Mouse (Mus musculus): ENCODE results near the gene Smyd3. TPM values are rescaled to one million over a fixed set of nuclear protein-coding genes. Genes with fewer than 3 reads are reported as not detected.
A peak's percentile ranks its signal among the peaks of the same experiment; 100 is the strongest.

Smyd3 gene
- polyA plus RNA-seq, 1 experiment from 2014 or later: 24.0 TPM

GRCm38 (mm10) chr1:179129995-179130394, 387.8 kb downstream of the Smyd3 start:
- Histone ChIP-seq H3K4me3 (ENCODE audit: low read depth, low read length) (no peak overlapping the region), H3K4me2 (replicated peaks; ENCODE audit: low read depth, low read length) (no peak overlapping the region), H3K9me3 (ENCODE audit: control insufficient read depth, low read depth, low read length) (peaks cover 8% of the 10 kb centered on the region; the same call in 1 of the 2 replicates), H3K27ac (ENCODE audit: low read length) (no peak overlapping the region), H3K36me3 (ENCODE audit: control insufficient read depth, insufficient read depth, low read length) (no peaks in the 10 kb centered on the region), H3K4me1 (ENCODE audit: control insufficient read depth, insufficient read depth, low read length) (0 out of 2 replicates have a peak, but pooled peaks cover 5% of the 10 kb centered on the region), H3K9ac (replicated peaks; ENCODE audit: low read depth, low read length) (no peak overlapping the region), H3K27me3 (ENCODE audit: control insufficient read depth, insufficient read depth, low read length) (no peaks in the 10 kb centered on the region)
- ATAC-seq (ENCODE audit: insufficient number of reproducible peaks, insufficient read depth, low FRiP score, low read depth): no peak
- 89% methylated on average over 5 of the region's 5 CpGs for WGBS

GRCm38 (mm10) chr1:179126287-179126686, 391.6 kb downstream of the Smyd3 start:
- 39% methylated on average over 3 of the region's 3 CpGs for WGBS
- Histone ChIP-seq H3K9ac (replicated peaks; ENCODE audit: low read depth, low read length) (no peak overlapping the region), H3K36me3 (ENCODE audit: control insufficient read depth, insufficient read depth, low read length) (no peaks in the 10 kb centered on the region), H3K4me2 (replicated peaks; ENCODE audit: low read depth, low read length) (no peak overlapping the region), H3K27ac (ENCODE audit: low read length) (peak overlapping the region; percentile 56; the same call in 1 of the 2 replicates), H3K4me1 (ENCODE audit: control insufficient read depth, insufficient read depth, low read length) (0 out of 2 replicates have a peak, but pooled peaks cover 5% of the 10 kb centered on the region), H3K4me3 (ENCODE audit: low read depth, low read length) (no peak overlapping the region), H3K27me3 (ENCODE audit: control insufficient read depth, insufficient read depth, low read length) (no peaks in the 10 kb centered on the region), H3K9me3 (ENCODE audit: control insufficient read depth, low read depth, low read length) (no peaks in the 10 kb centered on the region)
- ATAC-seq (ENCODE audit: insufficient number of reproducible peaks, insufficient read depth, low FRiP score, low read depth): peak; percentile 46; the same call in 1 of the 2 replicates

- 0 out of 2 replicates have a peak, but pooled peaks cover 7% of the 10 kb centered on the region for H3K4me1 ChIP-seq (ENCODE audit: control insufficient read depth, insufficient read depth, low read length)
- WGBS: 61% methylated on average over 11 of the region's 11 CpGs
- no peaks in the 10 kb centered on the region for H3K9me3 ChIP-seq (ENCODE audit: control insufficient read depth, low read depth, low read length)
- no peak overlapping the region for H3K4me3 ChIP-seq (ENCODE audit: low read depth, low read length)
- no peaks in the 10 kb centered on the region for H3K27me3 ChIP-seq (ENCODE audit: control insufficient read depth, insufficient read depth, low read length)
- no peak overlapping the region for H3K9ac ChIP-seq (replicated peaks; ENCODE audit: low read depth, low read length)
- H3K36me3 ChIP-seq (ENCODE audit: control insufficient read depth, insufficient read depth, low read length): no peaks in the 10 kb centered on the region
- no peak for ATAC-seq (ENCODE audit: insufficient number of reproducible peaks, insufficient read depth, low FRiP score, low read depth)
- no peak overlapping the region for H3K27ac ChIP-seq (ENCODE audit: low read length)
- no peak overlapping the region for H3K4me2 ChIP-seq (replicated peaks; ENCODE audit: low read depth, low read length)
Measured at GRCm38 (mm10) chr1:179122476-179123229, 395.2 kb downstream of the Smyd3 start.

GRCm38 (mm10) chr1:179120217-179120966, 397.4 kb downstream of the Smyd3 start:
- H3K36me3 ChIP-seq (ENCODE audit: control insufficient read depth, insufficient read depth, low read length): no peaks in the 10 kb centered on the region
- WGBS: 44% methylated on average over 9 of the region's 9 CpGs
- no peak overlapping the region for H3K9ac ChIP-seq (replicated peaks; ENCODE audit: low read depth, low read length)
- H3K4me3 ChIP-seq (ENCODE audit: low read depth, low read length): no peak overlapping the region
- H3K27ac ChIP-seq (ENCODE audit: low read length): no peak overlapping the region; the same call in 1 of the 2 replicates
- no peak for ATAC-seq (ENCODE audit: insufficient number of reproducible peaks, insufficient read depth, low FRiP score, low read depth)
- H3K9me3 ChIP-seq (ENCODE audit: control insufficient read depth, low read depth, low read length): no peaks in the 10 kb centered on the region
- no peak overlapping the region for H3K4me2 ChIP-seq (replicated peaks; ENCODE audit: low read depth, low read length)
- 0 out of 2 replicates have a peak, but pooled peaks cover 3% of the 10 kb centered on the region for H3K4me1 ChIP-seq (ENCODE audit: control insufficient read depth, insufficient read depth, low read length)
- no peaks in the 10 kb centered on the region for H3K27me3 ChIP-seq (ENCODE audit: control insufficient read depth, insufficient read depth, low read length)

GRCm38 (mm10) chr1:179118673-179119072, 399.2 kb downstream of the Smyd3 start:
- no peak overlapping the region for H3K4me2 ChIP-seq (replicated peaks; ENCODE audit: low read depth, low read length)
- 85% methylated on average over 7 of the region's 7 CpGs for WGBS
- no peak overlapping the region for H3K4me3 ChIP-seq (ENCODE audit: low read depth, low read length)
- peaks cover 15% of the 10 kb centered on the region; the same call in 1 of the 2 replicates for H3K4me1 ChIP-seq (ENCODE audit: control insufficient read depth, insufficient read depth, low read length)
- no peaks in the 10 kb centered on the region for H3K27me3 ChIP-seq (ENCODE audit: control insufficient read depth, insufficient read depth, low read length)
- no peaks in the 10 kb centered on the region for H3K36me3 ChIP-seq (ENCODE audit: control insufficient read depth, insufficient read depth, low read length)
- no peaks in the 10 kb centered on the region for H3K9me3 ChIP-seq (ENCODE audit: control insufficient read depth, low read depth, low read length)
- no peak overlapping the region for H3K27ac ChIP-seq (ENCODE audit: low read length)
- no peak overlapping the region for H3K9ac ChIP-seq (replicated peaks; ENCODE audit: low read depth, low read length)
- no peak for ATAC-seq (ENCODE audit: insufficient number of reproducible peaks, insufficient read depth, low FRiP score, low read depth)

- Histone ChIP-seq H3K4me3 (ENCODE audit: low read depth, low read length) (no peak overlapping the region), H3K4me2 (replicated peaks; ENCODE audit: low read depth, low read length) (no peak overlapping the region), H3K27me3 (ENCODE audit: control insufficient read depth, insufficient read depth, low read length) (no peaks in the 10 kb centered on the region), H3K4me1 (ENCODE audit: control insufficient read depth, insufficient read depth, low read length) (peaks cover 15% of the 10 kb centered on the region; the same call in 1 of the 2 replicates), H3K9me3 (ENCODE audit: control insufficient read depth, low read depth, low read length) (no peaks in the 10 kb centered on the region), H3K36me3 (ENCODE audit: control insufficient read depth, insufficient read depth, low read length) (no peaks in the 10 kb centered on the region), H3K9ac (replicated peaks; ENCODE audit: low read depth, low read length) (no peak overlapping the region), H3K27ac (ENCODE audit: low read length) (no peak overlapping the region)
- 75% methylated on average over 10 of the region's 10 CpGs for WGBS
- ATAC-seq (ENCODE audit: insufficient number of reproducible peaks, insufficient read depth, low FRiP score, low read depth): no peak
Measured at GRCm38 (mm10) chr1:179116729-179117663, 400.8 kb downstream of the Smyd3 start.

GRCm38 (mm10) chr1:179114833-179115495, 402.9 kb downstream of the Smyd3 start:
- Histone ChIP-seq H3K4me1 (ENCODE audit: control insufficient read depth, insufficient read depth, low read length) (peaks cover 16% of the 10 kb centered on the region), H3K27ac (ENCODE audit: low read length) (peak overlapping the region; percentile 72), H3K9ac (replicated peaks; ENCODE audit: low read depth, low read length) (no peak overlapping the region), H3K9me3 (ENCODE audit: control insufficient read depth, low read depth, low read length) (no peaks in the 10 kb centered on the region), H3K4me2 (replicated peaks; ENCODE audit: low read depth, low read length) (no peak overlapping the region), H3K27me3 (ENCODE audit: control insufficient read depth, insufficient read depth, low read length) (no peaks in the 10 kb centered on the region), H3K4me3 (ENCODE audit: low read depth, low read length) (no peak overlapping the region), H3K36me3 (ENCODE audit: control insufficient read depth, insufficient read depth, low read length) (no peaks in the 10 kb centered on the region)
- WGBS: 52% methylated on average over 7 of the region's 7 CpGs
- ATAC-seq (ENCODE audit: insufficient number of reproducible peaks, insufficient read depth, low FRiP score, low read depth): no peak

Data from stomach, embryonic 14.5 days (tissue).